16 mouse cellular contexts compared by ENCODE assay signal in the genomic region with DNA sequence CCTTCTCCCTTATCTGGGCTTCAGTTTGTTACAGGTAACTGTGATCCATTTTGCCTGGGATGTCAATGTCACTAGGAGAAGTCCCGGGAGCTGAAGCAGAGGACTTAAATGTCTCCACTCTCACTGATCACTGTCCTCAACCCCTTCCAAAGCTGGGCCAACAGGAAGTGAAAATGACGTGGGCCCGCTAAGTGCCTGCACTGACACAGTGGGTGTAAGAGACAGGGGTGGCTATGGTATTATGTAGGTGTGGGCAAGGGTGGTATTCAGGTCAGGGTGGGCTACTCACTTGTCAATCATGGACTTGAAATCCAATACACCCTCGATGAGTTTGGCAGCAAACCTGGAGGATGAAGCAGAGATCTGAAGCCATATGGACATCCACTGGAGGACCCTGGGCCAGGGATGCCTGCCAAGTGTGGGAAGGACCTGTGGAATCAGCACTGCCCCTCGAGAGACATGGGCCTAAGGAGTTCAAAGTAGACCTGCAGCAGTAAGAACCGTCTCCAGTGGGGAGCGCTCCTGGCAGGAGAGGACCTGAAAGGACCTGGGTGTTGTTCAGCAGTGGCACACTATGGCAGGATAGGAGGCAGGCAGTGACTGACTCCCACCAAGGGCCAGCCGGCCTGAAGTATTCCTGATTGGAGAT. TPM values are rescaled to one million over a fixed set of nuclear protein-coding genes. Genes with fewer than 3 reads are reported as not detected.
DNase-seq lines count a peak whose midpoint lies in the region; ATAC-seq and TF ChIP-seq lines count a peak whose summit lies in the region.
"Had no signal": no experiment of that assay in that cellular context is flagged by ENCODE, and none has a peak within 500 bp of the region (broad histone marks: within the 10 kb centered on the region; RNA-seq: fewer than 3 reads in every experiment).

No protein-coding gene starts in this region.

- no peak overlapping the region for H3K4me2 ChIP-seq in heart, postnatal 0 days (ENCODE audit: low read depth, low read length)
- H3K4me2 ChIP-seq: forebrain, embryonic 13.5 days; liver, embryonic 15.5 days; midbrain, embryonic 12.5 days had no signal

- 0 out of 2 replicates have a peak overlapping the region, but pooled peaks have one; percentile 27 for H3K9ac ChIP-seq in heart, postnatal 0 days (replicated peaks; ENCODE audit: low read depth, low read length)
- H3K9ac ChIP-seq: forebrain, embryonic 13.5 days; liver, embryonic 15.5 days; midbrain, embryonic 12.5 days had no signal

- TF ChIP-seq EP300 in heart, postnatal 0 days (IDR thresholded peaks at IDR 0.05; ENCODE audit: low read depth): no peak

- intact Hi-C loops in gastrocnemius, adult 2 months (cut with DNase I): no loop called here
- intact Hi-C loops in gastrocnemius, postnatal 36 days (cut with DNase I): no loop called here

- peak overlapping the region; percentile 54 for H3K4me3 ChIP-seq in gastrocnemius, adult 2 months
- no peak overlapping the region for H3K4me3 ChIP-seq in heart, postnatal 0 days (ENCODE audit: low read depth, low read length)
- no peak overlapping the region for H3K4me3 ChIP-seq in brown adipose tissue, adult 24 weeks (ENCODE audit: insufficient read depth, low read depth, low read length)
- no peak overlapping the region for H3K4me3 ChIP-seq in macrophage (ENCODE audit: inconsistent target)
- H3K4me3 ChIP-seq: forebrain, embryonic 13.5 days; liver, embryonic 15.5 days; midbrain, embryonic 12.5 days had no signal

- TF ChIP-seq CTCF in gastrocnemius, adult 2 months (IDR thresholded peaks at IDR 0.05): no peak
- no peak for TF ChIP-seq CTCF in heart, postnatal 0 days (IDR thresholded peaks at IDR 0.05; ENCODE audit: low read depth)

- H3K36me3 ChIP-seq in heart, postnatal 0 days (replicated peaks; ENCODE audit: control insufficient read depth, insufficient read depth, low read length): peaks cover 90% of the 10 kb centered on the region
- peaks cover 36% of the 10 kb centered on the region for H3K36me3 ChIP-seq in macrophage (ENCODE audit: inconsistent target)

- H3K27ac ChIP-seq in gastrocnemius, adult 2 months: peak overlapping the region; percentile 99
- peak overlapping the region; percentile 94 for H3K27ac ChIP-seq in heart, postnatal 0 days (ENCODE audit: low read depth)
- H3K27ac ChIP-seq in brown adipose tissue, adult 24 weeks (replicated peaks; ENCODE audit: low read depth, low read length): peak overlapping the region; percentile 84
- H3K27ac ChIP-seq in macrophage: peak overlapping the region; percentile 87
- H3K27ac ChIP-seq: forebrain, embryonic 13.5 days; liver, embryonic 15.5 days; midbrain, embryonic 12.5 days had no signal

- ATAC-seq in heart, postnatal 0 days (ENCODE audit: insufficient read depth, low read depth): no peak
- ATAC-seq: forebrain, embryonic 13.5 days; hindbrain, embryonic 16.5 days had no signal

- DNase-seq in gastrocnemius, adult 2 months: peak; percentile 57
- no peak for DNase-seq in gastrocnemius, postnatal 36 days
- no peak for DNase-seq in heart, postnatal 0 days (ENCODE audit: low spot score)
- DNase-seq in heart, adult 9 months (ENCODE audit: low spot score in 2 of 2): no peak
- no peak for DNase-seq in frontal cortex, postnatal 25 days (ENCODE audit: low spot score in 2 of 2)
- DNase-seq: cerebellum, adult 11 months; cerebellum, postnatal 25 days; kidney, postnatal 4 days; layer of hippocampus, adult 9-11 months; lung, postnatal 4 days had no signal

- no peaks in the 10 kb centered on the region for H3K9me3 ChIP-seq in heart, postnatal 0 days (replicated peaks; ENCODE audit: control insufficient read depth, low read length)
- H3K9me3 ChIP-seq: forebrain, embryonic 13.5 days; liver, embryonic 15.5 days; midbrain, embryonic 12.5 days had no signal

- peaks cover 10% of the 10 kb centered on the region; the same call in 1 of the 2 replicates for H3K79me2 ChIP-seq in macrophage (ENCODE audit: inconsistent target)

- WGBS in heart, postnatal 0 days: 73% methylated on average over 8 of the region's 8 CpGs
- 71% methylated on average over 8 of the region's 8 CpGs for WGBS in macrophage (ENCODE audit: missing documents)

- no peaks in the 10 kb centered on the region for H3K27me3 ChIP-seq in heart, postnatal 0 days (ENCODE audit: control insufficient read depth, insufficient read depth, low read length)
- H3K27me3 ChIP-seq: forebrain, embryonic 13.5 days; liver, embryonic 15.5 days; midbrain, embryonic 12.5 days had no signal

- peaks cover 29% of the 10 kb centered on the region for H3K4me1 ChIP-seq in heart, postnatal 0 days (ENCODE audit: control insufficient read depth, insufficient read depth)
- H3K4me1 ChIP-seq in brown adipose tissue, adult 24 weeks (ENCODE audit: control insufficient read depth, insufficient read depth, insufficient read length, low read length): peaks cover 8% of the 10 kb centered on the region
- H3K4me1 ChIP-seq: midbrain, embryonic 12.5 days had no signal

RNA-seq across cellular contexts. Expression of a gene that starts 7.0 kb away (rescaled TPM):
- 100 to 1,000 TPM; 362 to 422 TPM for total RNA-seq in gastrocnemius, adult 2 months (2021)
- 100 to 1,000 TPM; 356 to 381 TPM for total RNA-seq in gastrocnemius, postnatal 36 days (2021)
- 351 and 413 TPM in 2 replicates for total RNA-seq in heart, postnatal 0 days (2014; rRNA removed; ENCODE audit: low replicate concordance)
- polyA plus RNA-seq in heart, postnatal 0 days (2015; fragmentation: Nextera tagmentation; extraction: Ambion mirVana): 263 and 266 TPM in 2 replicates
- 378 and 560 TPM in 2 replicates for polyA plus RNA-seq in brown adipose tissue, adult 24 weeks (2012; ENCODE audit: insufficient read depth, insufficient read length, missing spikeins)
- 10 to 100 TPM in 23 of 26 experiments, 1 to 10 TPM in 3; 5.1 to 67.3 (median 23.7) TPM for total RNA-seq in macrophage (2018; cell fraction: chromatin; rRNA removed)
- total RNA-seq in macrophage (2018; cell fraction: cytosol; rRNA removed): 10 to 100 TPM; 28.0 to 69.0 (median 38.0) TPM
- total RNA-seq in macrophage (2018; cell fraction: nucleus; rRNA removed): 10 to 100 TPM in 25 of 26 experiments, 1 to 10 TPM in 1; 9.1 to 56.5 (median 24.8) TPM
- 37.2 to 68.4 TPM (median 59.5 TPM) in 3 replicates for polyA plus RNA-seq in macrophage (2018)

RNA-seq across cellular contexts. Expression of a gene that starts 7.3 kb away (rescaled TPM):
- total RNA-seq in gastrocnemius, adult 2 months (2021): 10 to 100 TPM; 48.9 to 86.1 TPM
- 10 to 100 TPM; 55.1 to 58.9 TPM for total RNA-seq in gastrocnemius, postnatal 36 days (2021)
- 109 and 112 TPM in 2 replicates for total RNA-seq in heart, postnatal 0 days (2014; rRNA removed; ENCODE audit: low replicate concordance)
- polyA plus RNA-seq in heart, postnatal 0 days (2015; fragmentation: Nextera tagmentation; extraction: Ambion mirVana): 92.4 TPM in 2 replicates
- 83.8 and 94.3 TPM in 2 replicates for polyA plus RNA-seq in brown adipose tissue, adult 24 weeks (2012; ENCODE audit: insufficient read depth, insufficient read length, missing spikeins)
- total RNA-seq in macrophage (2018; cell fraction: chromatin; rRNA removed): 100 to 1,000 TPM in 11 of 26 experiments, 10 to 100 TPM in 15; 20.3 to 162 (median 87.2) TPM
- total RNA-seq in macrophage (2018; cell fraction: cytosol; rRNA removed): 100 to 1,000 TPM in 12 of 26 experiments, 10 to 100 TPM in 14; 72.0 to 130 (median 96.1) TPM
- total RNA-seq in macrophage (2018; cell fraction: nucleus; rRNA removed): 100 to 1,000 TPM in 12 of 26 experiments, 10 to 100 TPM in 14; 38.4 to 151 (median 88.4) TPM
- polyA plus RNA-seq in macrophage (2018): 54.9 to 121 TPM (median 116 TPM) in 3 replicates

RNA-seq across cellular contexts. Expression of a gene that starts 16.5 kb away (rescaled TPM):
- total RNA-seq in gastrocnemius, adult 2 months (2021): 1 to 10 TPM; 5.3 to 6.1 TPM
- 1 to 10 TPM; 5.5 to 6.7 TPM for total RNA-seq in gastrocnemius, postnatal 36 days (2021)
- total RNA-seq in heart, postnatal 0 days (2014; rRNA removed; ENCODE audit: low replicate concordance): 40.6 and 56.4 TPM in 2 replicates
- 14.4 and 15.0 TPM in 2 replicates for polyA plus RNA-seq in heart, postnatal 0 days (2015; fragmentation: Nextera tagmentation; extraction: Ambion mirVana)
- polyA plus RNA-seq in brown adipose tissue, adult 24 weeks (2012; ENCODE audit: insufficient read depth, insufficient read length, missing spikeins): 10.4 and 13.8 TPM in 2 replicates
- total RNA-seq in macrophage (2018; cell fraction: chromatin; rRNA removed): 10 to 100 TPM in 17 of 26 experiments, 1 to 10 TPM in 9; 2.1 to 42.4 (median 19.5) TPM
- 10 to 100 TPM in 23 of 26 experiments, 1 to 10 TPM in 3; 5.4 to 23.8 (median 16.5) TPM for total RNA-seq in macrophage (2018; cell fraction: cytosol; rRNA removed)
- total RNA-seq in macrophage (2018; cell fraction: nucleus; rRNA removed): 10 to 100 TPM in 23 of 26 experiments, 1 to 10 TPM in 3; 4.6 to 53.0 (median 19.3) TPM
- polyA plus RNA-seq in macrophage (2018): 18.7 to 21.3 TPM (median 18.7 TPM) in 3 replicates

RNA-seq across cellular contexts. Expression of a gene that starts 44.5 kb away (rescaled TPM):
- 10 to 100 TPM; 15.5 to 39.0 TPM for total RNA-seq in gastrocnemius, adult 2 months (2021)
- 10 to 100 TPM; 15.5 to 19.6 TPM for total RNA-seq in gastrocnemius, postnatal 36 days (2021)
- total RNA-seq in heart, postnatal 0 days (2014; rRNA removed; ENCODE audit: low replicate concordance): 82.6 and 105 TPM in 2 replicates
- 31.9 and 32.6 TPM in 2 replicates for polyA plus RNA-seq in heart, postnatal 0 days (2015; fragmentation: Nextera tagmentation; extraction: Ambion mirVana)
- polyA plus RNA-seq in brown adipose tissue, adult 24 weeks (2012; ENCODE audit: insufficient read depth, insufficient read length, missing spikeins): 77.1 and 78.5 TPM in 2 replicates
- total RNA-seq in macrophage (2018; cell fraction: chromatin; rRNA removed): 10 to 100 TPM in 18 of 26 experiments, 1 to 10 TPM in 8; 2.6 to 42.5 (median 15.0) TPM
- 1 to 10 TPM; 2.3 to 7.8 (median 4.8) TPM for total RNA-seq in macrophage (2018; cell fraction: cytosol; rRNA removed)
- total RNA-seq in macrophage (2018; cell fraction: nucleus; rRNA removed): 10 to 100 TPM in 13 of 26 experiments, 1 to 10 TPM in 13; 2.4 to 26.8 (median 9.4) TPM
- polyA plus RNA-seq in macrophage (2018): 2.4 to 7.5 TPM (median 4.1 TPM) in 3 replicates

RNA-seq across cellular contexts. Expression of a gene that starts 49.4 kb away (rescaled TPM):
- total RNA-seq in gastrocnemius, adult 2 months (2021): 10 to 100 TPM; 12.7 to 18.8 TPM
- 10 to 100 TPM; 16.3 to 17.6 TPM for total RNA-seq in gastrocnemius, postnatal 36 days (2021)
- total RNA-seq in heart, postnatal 0 days (2014; rRNA removed; ENCODE audit: low replicate concordance): 204 and 234 TPM in 2 replicates
- 89.5 and 93.8 TPM in 2 replicates for polyA plus RNA-seq in heart, postnatal 0 days (2015; fragmentation: Nextera tagmentation; extraction: Ambion mirVana)
- polyA plus RNA-seq in brown adipose tissue, adult 24 weeks (2012; ENCODE audit: insufficient read depth, insufficient read length, missing spikeins): 66.4 and 76.9 TPM in 2 replicates
- total RNA-seq in macrophage (2018; cell fraction: chromatin; rRNA removed): 100 to 1,000 TPM in 11 of 26 experiments, 10 to 100 TPM in 15; 25.4 to 161 (median 85.8) TPM
- total RNA-seq in macrophage (2018; cell fraction: cytosol; rRNA removed): 10 to 100 TPM; 21.0 to 34.8 (median 27.6) TPM
- total RNA-seq in macrophage (2018; cell fraction: nucleus; rRNA removed): 10 to 100 TPM; 17.9 to 95.1 (median 49.4) TPM
- 24.8 to 34.0 TPM (median 33.1 TPM) in 3 replicates for polyA plus RNA-seq in macrophage (2018)
